Mouse (Mus musculus): ENCODE measurements around the gene Slc39a3. TPM values are rescaled to one million over a fixed set of nuclear protein-coding genes. Genes with fewer than 3 reads are reported as not detected.

The Slc39a3 gene
- total RNA-seq, 2 experiments from 2014 or later = 69.6 to 71.4 TPM

- DNase-seq = no peak
These were observed 53.0 kb downstream of the Slc39a3 start for GRCm38 (mm10) chr10:80984223-80984622.

DNA sequence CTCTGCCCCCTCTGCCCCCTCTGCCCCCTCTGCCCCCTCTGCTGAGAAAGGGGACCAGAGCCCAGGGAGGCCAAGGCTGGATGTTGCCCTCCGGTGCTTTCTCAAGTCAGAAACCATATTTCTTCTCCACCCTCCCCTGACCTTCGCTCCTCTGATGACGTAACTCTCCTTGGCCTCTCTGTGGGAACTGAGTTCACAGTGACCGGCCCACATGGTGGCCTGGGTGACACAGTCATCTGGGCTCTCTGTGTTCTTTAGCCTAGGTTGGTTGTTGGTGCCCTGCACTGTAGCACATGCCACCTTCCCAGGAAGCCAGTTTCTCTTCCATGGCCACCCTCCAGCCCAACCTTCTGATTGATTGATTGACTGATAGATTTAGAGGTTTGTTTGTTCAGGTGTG is 54.8 kb downstream of the Slc39a3 start:
- no peak for DNase-seq

- no peak for DNase-seq
These were observed 55.6 kb downstream of the Slc39a3 start for GRCm38 (mm10) chr10:80981564-80982112.

Other genes starting within 250 kb of the Slc39a3 start
- gene Sf3a2, start 239.2 kb downstream of the Slc39a3 start, total RNA-seq (2021) = 10 to 100 TPM; 43.8 to 47.1 TPM
- gene Plekhj1, start 238.8 kb downstream of the Slc39a3 start, total RNA-seq (2021) = 10 to 100 TPM; 73.8 to 74.5 TPM
- gene Amh, start 232.2 kb downstream of the Slc39a3 start, total RNA-seq (2021) = 1 to 10 TPM; 3.9 to 4.2 TPM
- gene Jsrp1, start 223.9 kb downstream of the Slc39a3 start, total RNA-seq (2021) = 1 to 10 TPM; 2.3 to 2.5 TPM
- gene Oaz1, start 210.8 kb downstream of the Slc39a3 start, total RNA-seq (2021) = 100 to 1,000 TPM; 484 to 486 TPM
- 10 to 100 TPM; 40.1 to 47.7 TPM for gene Lingo3, start 193.4 kb downstream of the Slc39a3 start, total RNA-seq (2021)
- 10 to 100 TPM; 40.0 to 47.7 TPM for gene Lsm7, start 182.2 kb downstream of the Slc39a3 start, total RNA-seq (2021)
- gene Sppl2b, start 182.2 kb downstream of the Slc39a3 start, total RNA-seq (2021) = 10 to 100 TPM; 56.0 to 67.0 TPM
- gene Tmprss9, start 165.6 kb downstream of the Slc39a3 start, total RNA-seq (2021) = under 1 TPM; 0.15 to 0.40 TPM
- gene Timm13, start 136.5 kb downstream of the Slc39a3 start, total RNA-seq (2021) = 100 to 1,000 TPM; 142 to 144 TPM
- 10 to 100 TPM; 19.6 to 19.7 TPM for gene Lmnb2, start 119.2 kb downstream of the Slc39a3 start, total RNA-seq (2021)
- gene Gadd45b, start 107.4 kb downstream of the Slc39a3 start, total RNA-seq (2021) = 10 to 100 TPM; 17.7 to 19.1 TPM
- 100 to 1,000 TPM; 161 to 175 TPM for gene Gng7, start 22.5 kb downstream of the Slc39a3 start, total RNA-seq (2021)
- 10 to 100 TPM; 96.5 to 98.1 TPM for gene Diras1, start 11.8 kb downstream of the Slc39a3 start, total RNA-seq (2021)
- 100 to 1,000 TPM; 174 to 175 TPM for gene Sgta, start 22.8 kb upstream of the Slc39a3 start, total RNA-seq (2021)
- gene Thop1, start 32.6 kb upstream of the Slc39a3 start, total RNA-seq (2021) = 10 to 100 TPM; 48.9 to 55.3 TPM
- gene Creb3l3, start 61.4 kb upstream of the Slc39a3 start, total RNA-seq (2021) = under 1 TPM; 0.52 to 0.71 TPM
- 100 to 1,000 TPM; 132 to 141 TPM for gene Map2k2, start 68.5 kb upstream of the Slc39a3 start, total RNA-seq (2021)
- 100 to 1,000 TPM; 109 to 116 TPM for gene Zbtb7a, start 97.8 kb upstream of the Slc39a3 start, total RNA-seq (2021)
- gene Pias4, start 130.5 kb upstream of the Slc39a3 start, total RNA-seq (2021) = 10 to 100 TPM; 26.2 to 29.8 TPM
- gene Eef2, start 139.2 kb upstream of the Slc39a3 start, total RNA-seq (2021) = 100 to 1,000 TPM; 868 to 892 TPM
- 10 to 100 TPM; 65.6 to 77.8 TPM for gene Dapk3, start 145.6 kb upstream of the Slc39a3 start, total RNA-seq (2021)
- not detected for gene 4930442H23Rik, start 146.4 kb upstream of the Slc39a3 start, total RNA-seq (2021)
- gene Nmrk2, start 164.6 kb upstream of the Slc39a3 start, total RNA-seq (2021) = under 1 TPM; 0.20 to 0.25 TPM
- 100 to 1,000 TPM; 150 TPM for gene Atcay, start 193.4 kb upstream of the Slc39a3 start, total RNA-seq (2021)
- 10 to 100 TPM; 65.7 to 70.0 TPM for gene Zfr2, start 195.7 kb upstream of the Slc39a3 start, total RNA-seq (2021)
- gene Matk, start 215.5 kb upstream of the Slc39a3 start, total RNA-seq (2021) = 100 to 1,000 TPM; 227 to 236 TPM
- gene Mrpl54, start 229.5 kb upstream of the Slc39a3 start, total RNA-seq (2021) = 10 to 100 TPM; 32.3 to 36.0 TPM
- 10 to 100 TPM; 39.3 to 56.0 TPM for gene Apba3, start 229.5 kb upstream of the Slc39a3 start, total RNA-seq (2021)